Mouse (Mus musculus): Measurements from ENCODE around the gene Leng1.

GRCm38 (mm10) chr7:3715249-3715648 is 49.6 kb upstream of the Leng1 start:
- no peak for TF ChIP-seq FLI1 (IDR thresholded peaks at IDR 0.05; ENCODE audit: low read length)
- no peak for TF ChIP-seq GATA1 (IDR thresholded peaks at IDR 0.05; ENCODE audit: borderline replicate concordance, low read length)

Measured in megakaryocyte, embryonic 14.5 days (primary cell).